Mouse (Mus musculus): ENCODE data around the gene Zfp981.
"Not testable (repeated sequence)": the region's sequence is repeated elsewhere in the genome, so short reads cannot be mapped to it uniquely, and the experiment has no call there.

Zfp981 gene

DNA sequence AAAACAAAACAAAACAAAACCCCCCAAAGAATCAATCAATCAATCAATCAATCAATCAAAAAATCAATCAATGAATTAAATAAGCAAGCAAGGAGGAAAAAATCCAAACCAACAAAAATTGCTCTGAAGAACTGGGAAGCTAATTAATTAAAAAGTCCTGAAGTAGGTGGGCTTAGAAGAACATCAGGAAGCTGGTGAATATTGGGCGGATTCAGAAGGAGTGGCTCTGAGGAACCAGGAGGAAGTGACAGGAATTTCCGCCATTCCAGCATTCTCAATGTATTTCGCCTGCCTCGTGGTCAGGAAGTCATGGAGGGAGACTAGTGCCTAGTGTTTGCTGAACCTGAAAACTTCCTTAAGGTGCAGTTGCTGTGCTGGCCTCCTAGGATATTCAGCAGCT is at the start of gene Zfp981:
Gene Zfp981 (plus strand): TSS at position 301 of the 400 bp plus-strand sequence.
- in situ Hi-C loops (cut with MseI, MboI), result not testable (repeated sequence)

DNA sequence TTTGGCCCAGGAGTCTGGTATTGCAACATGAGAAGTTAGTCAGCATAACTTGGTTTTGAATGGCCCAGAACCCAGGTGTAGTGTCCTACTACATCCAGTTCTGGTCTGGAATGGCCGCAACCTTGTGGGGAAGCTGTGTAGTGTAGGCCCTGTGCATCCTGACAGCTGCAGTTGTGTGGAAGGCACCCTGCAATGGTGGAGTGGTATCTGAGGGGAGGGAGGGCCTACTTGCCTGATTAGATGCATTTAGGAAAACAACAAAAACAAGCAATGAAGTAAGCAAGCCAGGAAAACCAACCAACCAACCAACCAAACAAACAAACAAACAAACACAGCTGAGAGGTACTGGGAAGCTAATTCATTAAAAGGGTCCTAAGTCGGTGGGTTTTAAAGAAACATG is 49.3 kb upstream of the Zfp981 start:
- in situ Hi-C loops (cut with MseI, MboI), result not testable (repeated sequence)

DNA sequence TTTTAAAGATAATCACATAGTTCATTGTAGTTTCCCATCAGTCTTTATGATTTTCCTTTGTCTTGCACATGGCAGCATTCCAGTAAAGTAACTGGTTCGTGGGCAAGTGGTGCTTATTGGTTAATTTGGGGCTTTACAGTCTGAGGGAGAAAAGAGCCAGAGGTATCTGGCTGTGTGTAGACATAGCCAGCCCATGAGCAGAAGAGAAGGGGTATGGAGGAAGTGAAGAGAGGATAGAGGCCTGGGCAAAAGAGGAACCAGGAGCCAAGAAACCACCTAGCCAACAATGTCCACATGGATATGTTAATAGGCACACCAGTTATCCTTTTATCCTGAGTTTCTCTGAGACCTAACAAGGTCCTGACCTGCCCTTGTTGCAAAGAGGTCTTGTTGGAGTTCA is 47.7 kb upstream of the Zfp981 start:
- in situ Hi-C loops (cut with MseI, MboI), result not testable (repeated sequence)

DNA sequence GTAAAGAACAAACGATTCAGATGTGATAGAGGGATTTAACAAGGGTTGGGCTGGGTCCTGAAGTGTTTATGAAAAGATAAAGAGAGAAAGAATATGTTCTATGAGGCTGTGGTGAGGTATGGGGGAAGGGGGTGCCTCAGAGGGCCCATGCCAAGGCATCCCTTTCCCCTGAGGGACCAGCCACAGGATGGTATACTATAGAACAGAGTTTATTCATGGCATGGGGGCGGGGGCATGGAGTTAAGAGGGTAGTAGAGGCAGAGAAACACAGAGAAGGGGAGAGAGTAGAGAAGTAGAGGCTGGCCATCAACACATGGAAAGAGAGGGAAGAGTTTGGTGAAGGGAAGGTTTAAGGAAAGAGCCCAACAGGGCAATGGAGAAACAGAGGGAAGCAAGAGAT is 46.9 kb upstream of the Zfp981 start:
- in situ Hi-C loops (cut with MseI, MboI), result no loop called here

DNA sequence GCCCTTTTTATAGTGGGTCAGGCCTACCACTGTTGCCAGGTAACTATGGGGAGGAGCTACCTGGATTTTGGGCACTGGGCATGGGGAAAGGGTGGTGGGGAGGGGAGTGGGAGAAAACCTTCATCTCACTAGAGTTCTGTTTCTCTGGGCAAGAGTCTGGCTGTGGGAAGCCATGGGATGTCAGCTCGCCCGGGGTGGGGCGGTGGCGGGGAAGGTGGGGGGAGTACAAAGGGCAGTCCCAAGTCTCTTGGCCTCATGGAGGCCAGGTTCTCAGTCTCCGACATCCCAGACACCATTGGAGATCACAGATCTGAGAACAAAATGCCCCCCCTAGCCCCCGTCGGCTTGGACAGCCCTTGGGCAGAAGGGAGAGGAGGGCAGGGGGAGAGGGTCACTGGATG is 46.5 kb upstream of the Zfp981 start:
- in situ Hi-C loops (cut with MseI, MboI), result no loop called here

DNA sequence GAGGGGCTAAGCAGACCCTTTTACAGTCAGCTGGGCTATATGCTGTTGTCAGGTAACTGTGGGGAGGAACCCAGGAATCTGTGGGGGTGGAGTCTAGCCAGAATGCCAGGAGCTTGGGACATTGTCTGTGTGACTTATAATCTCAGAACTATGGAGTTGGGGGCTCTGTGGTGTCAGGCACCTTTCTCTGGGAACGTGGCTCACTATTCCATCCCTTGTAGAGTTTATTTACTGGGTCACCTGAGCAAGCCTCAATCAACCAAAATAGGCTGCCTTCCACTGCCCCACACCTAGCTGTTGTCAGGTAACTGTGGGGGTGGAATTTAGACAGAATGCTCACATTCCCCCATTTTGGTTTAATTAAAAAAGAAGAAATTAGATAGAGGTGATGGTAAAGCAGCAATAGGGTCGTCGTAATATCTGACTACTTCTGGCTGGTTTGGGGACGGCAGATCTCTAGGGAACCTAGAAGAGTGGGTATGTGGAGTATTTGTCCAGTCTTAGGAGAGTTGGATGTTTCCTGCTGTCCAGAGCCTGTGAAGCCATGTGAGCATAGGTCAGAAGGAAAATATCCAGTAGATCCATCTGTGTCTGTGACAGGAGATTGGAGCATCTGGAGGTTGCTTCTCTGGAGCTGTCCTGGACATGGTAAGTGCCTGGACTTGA is 45.6 kb upstream of the Zfp981 start:
- in situ Hi-C loops (cut with MseI, MboI), result no loop called here

DNA sequence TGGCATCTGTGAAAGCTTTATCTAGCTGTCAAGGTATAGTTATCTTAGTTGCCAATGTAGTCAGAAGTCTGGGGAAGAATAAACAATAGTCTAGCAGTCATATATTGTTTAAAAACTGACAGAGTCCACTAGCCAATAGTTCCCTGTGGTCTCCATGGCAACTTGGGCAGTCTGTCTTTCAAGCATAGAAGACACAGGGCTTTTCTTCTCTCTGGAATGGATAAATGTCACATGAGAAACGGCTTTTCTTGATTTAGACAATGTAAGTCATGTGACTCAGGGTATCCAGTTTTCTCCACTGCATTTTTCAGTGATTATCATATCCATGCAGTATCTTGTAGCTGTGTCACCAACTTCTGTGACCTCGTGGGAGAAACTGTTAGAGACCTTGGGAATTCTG is 44.7 kb upstream of the Zfp981 start:
- in situ Hi-C loops (cut with MseI, MboI), result no loop called here

DNA sequence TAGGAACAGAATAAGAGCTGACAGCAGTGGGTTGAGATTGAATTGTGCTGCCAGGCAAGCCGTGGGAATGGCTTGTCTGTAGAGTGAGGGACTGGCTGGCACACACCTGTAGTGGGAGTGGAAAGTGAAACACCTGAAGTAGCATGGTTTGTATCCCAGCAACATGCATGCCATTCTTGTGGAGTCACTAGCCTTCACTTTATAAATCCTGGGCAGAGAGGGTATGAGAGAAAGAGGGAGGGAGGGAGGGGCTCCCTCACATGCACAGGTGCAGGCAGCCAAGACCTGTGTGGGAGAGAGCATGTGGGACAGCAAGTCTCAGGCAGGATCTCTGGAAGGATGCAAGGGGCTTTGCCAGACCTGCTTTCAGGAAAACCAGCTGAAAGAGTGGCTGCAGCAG is 44.1 kb upstream of the Zfp981 start:
- in situ Hi-C loops (cut with MseI, MboI), result no loop called here

DNA sequence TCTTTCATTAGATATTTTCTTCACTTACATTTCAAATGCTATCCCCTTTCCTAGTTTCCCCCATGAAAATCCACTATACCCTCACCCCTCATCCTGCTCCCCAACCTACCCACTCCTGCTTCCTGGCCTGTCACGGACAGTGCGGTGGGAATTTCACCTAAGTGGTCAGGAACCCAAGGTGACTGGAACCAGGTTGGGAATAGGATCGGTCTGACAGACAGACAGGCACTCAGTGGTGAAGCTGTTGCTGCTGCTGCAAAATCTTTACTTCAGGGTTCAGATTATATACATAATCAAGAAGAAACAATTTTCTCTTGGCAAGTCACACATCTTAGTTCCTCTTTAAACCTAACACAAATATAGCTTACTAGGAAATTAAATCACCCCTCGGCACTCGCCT is 42.0 kb upstream of the Zfp981 start:
- in situ Hi-C loops (cut with MseI, MboI), result not testable (repeated sequence)

DNA sequence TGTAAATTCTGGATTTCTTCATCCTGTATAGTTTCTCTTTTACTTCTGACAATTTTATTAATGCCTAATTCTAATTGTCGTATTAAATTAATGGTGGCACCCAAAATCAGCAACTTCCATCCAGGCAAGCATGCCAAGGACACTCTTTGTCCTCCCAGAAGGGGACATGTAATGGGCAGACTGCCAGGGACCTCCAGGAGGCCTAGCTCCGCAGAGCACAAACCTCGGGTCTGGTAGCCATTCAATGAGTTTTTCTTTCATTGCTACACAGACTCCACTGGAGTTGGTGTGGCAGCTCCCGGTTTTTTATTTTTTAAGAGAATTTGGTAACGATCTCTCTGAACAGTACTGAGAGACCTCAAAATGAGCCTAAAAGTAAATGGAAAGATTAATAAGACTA is 41.1 kb upstream of the Zfp981 start:
- in situ Hi-C loops (cut with MseI, MboI), result not testable (repeated sequence)

DNA sequence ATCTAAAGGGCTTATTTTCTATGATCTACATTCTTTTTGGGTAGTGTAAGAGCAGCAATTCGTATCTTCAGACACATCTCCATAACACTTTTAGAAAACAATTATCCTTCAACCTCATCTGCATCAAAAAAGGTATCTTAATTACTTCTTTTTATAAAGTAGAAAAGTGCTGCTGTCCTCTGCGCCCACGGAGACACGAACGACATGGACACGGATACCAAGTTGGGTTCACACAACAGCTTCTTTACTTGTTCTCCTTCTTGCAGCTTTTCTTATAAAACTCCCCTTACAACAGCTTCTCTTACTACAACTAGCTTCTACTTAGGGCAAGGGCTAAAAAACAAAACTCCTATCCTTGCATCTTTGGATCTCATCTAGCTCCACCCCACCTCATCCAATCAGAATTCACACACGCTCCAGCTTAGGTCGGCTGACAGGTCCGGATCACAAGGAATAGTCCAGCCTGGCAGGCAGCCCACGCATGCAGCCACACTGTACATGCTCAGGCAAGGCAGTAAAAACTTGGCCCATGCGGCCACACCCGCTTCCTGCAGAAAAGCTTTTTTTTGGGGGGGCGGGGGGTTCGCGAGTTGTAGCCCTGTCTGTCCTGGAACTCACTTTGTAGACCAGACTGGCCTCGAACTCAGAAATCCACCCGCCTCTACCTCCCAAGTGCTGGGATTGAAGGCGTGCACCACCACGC is 38.0 kb upstream of the Zfp981 start:
- in situ Hi-C loops (cut with MseI, MboI), result not testable (repeated sequence)

DNA sequence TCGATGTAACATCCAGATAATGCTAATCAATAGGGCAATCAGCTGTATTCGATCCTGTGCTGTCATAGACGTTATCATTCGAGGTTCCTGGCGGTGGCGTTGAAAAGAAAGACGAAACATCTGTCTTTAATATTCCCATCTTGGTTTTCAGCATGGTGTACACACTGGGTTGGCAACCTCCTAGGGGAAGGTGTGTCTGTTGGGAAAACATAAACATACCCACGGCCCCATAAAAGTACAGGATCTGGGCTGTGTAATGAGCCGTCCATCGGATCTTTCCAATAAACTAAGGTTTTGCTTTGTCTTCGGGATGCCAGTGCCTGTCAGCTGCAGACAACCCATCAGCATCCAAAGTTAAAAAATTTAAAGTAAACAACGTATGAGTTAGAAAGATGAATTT is 31.8 kb upstream of the Zfp981 start:
- in situ Hi-C loops (cut with MseI, MboI), result not testable (repeated sequence)

DNA sequence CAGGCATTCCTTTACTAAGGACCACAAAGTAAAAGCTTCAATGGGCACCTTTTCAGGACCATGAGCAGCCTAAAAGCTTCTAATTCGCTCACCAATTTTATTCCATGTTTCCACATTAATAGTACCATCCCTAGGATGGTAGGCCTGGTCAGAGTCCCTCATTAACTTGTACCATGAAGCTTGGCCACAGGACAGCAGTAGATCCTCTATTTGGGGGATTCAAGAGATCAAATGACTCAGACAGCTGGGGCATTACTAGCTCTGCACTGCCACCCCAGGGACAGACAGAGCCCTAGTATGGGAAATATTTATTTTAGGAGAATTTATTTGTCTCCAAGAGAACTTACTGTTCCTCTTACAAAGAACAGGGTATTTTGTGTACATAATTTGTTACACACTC is 27.6 kb upstream of the Zfp981 start:
- in situ Hi-C loops (cut with MseI, MboI), result not testable (repeated sequence)

DNA sequence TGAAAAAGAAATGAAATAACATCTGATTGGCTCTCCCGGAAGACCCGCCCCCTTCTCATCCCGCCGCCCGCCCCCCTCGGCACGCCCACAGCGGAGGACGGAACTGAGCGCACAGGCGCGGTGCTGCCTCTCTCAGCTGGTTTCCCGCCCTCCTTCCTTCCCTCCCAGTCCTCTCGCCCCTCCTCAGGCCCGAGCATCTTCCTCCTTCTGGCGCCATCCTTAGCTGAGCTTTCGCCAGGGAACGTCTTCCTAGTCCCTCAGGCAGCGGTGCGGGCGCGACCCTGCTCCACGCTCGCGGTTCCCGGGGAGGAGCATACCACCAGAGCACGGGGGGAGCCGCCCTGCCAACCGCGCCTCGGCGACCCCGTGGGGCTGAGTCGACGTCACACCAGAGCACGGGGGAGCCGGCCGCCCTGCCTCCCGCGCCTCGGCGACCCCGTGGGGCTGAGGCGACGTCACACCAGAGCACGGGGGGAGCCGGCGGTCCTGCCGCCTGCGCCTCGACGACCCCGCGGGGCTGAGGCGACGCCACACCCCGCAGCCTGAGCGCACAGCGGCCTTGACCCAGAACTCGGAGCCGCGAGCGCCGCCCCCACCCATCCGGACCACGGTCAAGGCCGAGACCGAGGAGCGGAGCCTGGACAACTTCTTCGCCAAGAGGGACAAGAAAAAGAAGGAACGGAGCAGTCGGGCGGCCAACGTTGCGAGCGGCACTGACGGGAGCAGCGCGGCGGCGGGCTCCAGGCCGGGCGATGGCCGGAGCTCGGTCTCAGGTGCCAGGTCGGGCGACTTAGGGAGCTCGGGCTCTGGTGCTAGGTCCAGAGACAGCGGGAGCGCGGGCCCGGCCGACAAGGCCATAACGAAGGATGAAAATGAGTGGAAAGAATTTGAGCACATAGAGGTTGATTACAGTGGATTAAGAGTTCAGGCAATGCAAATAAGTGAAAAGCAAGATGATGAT is 26.8 kb upstream of the Zfp981 start:
- in situ Hi-C loops (cut with MseI, MboI), result not testable (repeated sequence)

DNA sequence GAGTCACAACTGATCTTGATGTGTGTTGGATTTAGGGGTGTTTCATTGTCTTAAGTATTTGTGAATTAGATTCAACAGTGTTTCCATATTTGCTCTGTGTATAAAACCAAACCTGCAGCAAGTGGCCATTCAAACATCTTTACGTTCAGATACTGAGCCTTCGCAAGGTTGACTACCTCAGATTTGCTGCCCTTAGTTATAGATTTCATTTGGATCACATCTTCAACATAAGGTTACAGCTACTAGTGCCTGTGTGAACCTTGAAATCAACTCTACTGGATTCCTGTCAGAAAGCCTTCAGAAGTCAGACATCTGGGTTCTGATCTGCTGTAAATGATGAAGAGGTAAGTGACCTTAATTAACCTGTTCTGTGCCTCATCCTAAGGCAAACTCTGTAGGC is 25.6 kb upstream of the Zfp981 start:
- in situ Hi-C loops (cut with MseI, MboI), result not testable (repeated sequence)

DNA sequence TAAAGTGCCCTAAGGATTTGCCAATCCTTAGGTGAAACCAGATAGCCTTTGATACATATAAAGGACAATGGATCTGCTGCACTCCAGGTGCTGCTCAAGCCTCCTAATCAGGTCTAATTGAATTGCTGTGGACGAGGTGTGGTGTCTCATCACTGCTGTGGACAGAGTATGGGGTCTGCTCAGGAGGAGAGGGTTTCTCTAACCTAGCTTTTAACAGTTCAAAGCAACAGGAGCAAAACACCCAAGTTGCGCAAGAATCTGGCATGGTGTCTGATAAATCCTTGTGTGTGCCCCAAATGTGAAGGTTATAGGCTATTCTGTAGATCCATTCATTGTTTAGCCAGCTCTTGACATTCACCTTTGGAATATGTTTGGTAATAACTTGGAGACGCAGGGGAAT is 24.9 kb upstream of the Zfp981 start:
- in situ Hi-C loops (cut with MseI, MboI), result not testable (repeated sequence)

DNA sequence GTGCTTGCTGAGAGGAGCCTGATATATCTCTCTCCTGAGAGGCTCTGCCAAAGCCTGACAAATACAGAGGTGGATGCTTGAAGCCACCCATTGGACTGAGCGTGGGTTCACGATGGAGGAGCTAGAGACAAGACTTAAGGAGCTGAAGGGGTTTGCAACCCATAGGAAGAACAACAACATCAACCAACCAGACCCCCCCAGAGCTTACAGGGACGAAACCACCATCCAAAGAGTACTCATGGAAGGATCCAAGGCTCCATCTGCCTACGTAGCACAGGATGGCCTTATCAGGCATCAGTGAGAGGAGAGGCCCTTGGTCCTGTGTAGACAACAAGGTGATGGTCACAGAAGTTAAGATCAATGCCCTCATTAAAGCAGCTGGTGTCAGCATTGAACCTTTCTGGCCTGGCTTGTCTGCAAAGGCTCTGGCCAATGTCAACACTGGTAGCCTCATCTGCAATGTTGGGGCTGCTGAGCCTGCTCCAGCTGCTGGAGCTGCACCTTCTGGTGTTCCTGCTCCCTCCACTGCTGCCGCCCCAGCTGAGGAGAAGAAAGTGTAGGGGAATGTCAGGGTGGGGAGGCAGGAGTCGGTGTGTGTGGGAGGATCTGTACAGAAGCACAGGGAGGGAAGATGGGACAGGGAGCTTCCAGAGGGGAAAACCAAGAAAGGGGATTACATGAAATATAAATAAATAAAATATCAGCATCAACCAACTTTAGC is 21.3 kb upstream of the Zfp981 start:
- in situ Hi-C loops (cut with MseI, MboI), result not testable (repeated sequence)

DNA sequence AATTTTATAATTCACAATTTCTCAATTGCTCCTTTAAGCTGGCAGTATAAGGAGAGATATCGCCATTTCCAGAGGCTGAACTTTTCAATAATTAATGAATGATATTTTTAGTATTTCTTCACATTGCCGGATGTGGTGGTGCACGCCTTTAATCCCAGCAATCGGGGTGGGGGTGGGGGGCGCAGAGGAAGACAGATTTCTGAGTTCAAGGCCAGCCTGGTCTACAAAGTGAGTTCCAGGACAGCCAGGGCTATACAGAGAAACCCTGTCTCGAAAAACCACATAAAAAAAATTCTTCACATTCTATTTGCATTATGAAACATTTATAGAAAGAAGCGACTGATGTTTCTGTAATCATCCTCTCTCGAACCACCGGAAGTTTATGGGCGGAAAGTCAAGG is 19.3 kb upstream of the Zfp981 start:
- in situ Hi-C loops (cut with MseI, MboI), result not testable (repeated sequence)

DNA sequence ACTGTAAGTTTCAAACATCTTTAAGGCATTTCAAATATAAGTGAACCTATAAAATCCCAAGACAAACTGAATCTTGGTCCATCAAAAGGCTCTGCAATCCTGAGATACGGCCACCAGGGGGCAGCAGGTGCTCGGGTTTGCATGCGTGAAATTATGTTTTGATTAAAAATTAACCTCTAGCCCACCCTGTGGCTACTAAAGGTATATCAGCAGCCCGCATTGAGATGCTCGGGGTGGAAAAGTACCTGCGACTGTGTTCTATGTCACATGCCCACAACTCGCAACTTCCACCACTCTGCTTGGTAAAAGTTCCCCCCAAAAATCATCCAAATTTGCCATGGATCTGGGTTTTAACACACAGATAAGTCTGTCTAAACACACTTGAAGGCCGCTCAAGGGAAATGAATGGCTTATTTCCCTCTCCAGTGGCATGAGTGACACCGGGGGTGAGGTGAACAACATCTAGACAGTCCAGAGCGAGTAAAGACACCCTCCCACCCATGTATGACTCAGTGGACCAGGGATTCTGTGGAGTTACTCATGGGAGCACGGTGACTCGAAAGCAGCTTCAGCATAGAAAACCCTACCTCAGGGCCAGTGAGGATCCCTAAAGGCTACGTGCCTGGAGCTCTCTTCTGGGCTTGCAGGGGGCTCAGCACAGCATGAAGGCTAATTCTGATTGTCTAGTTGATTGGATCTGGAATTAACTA is 18.1 kb upstream of the Zfp981 start:
- in situ Hi-C loops (cut with MseI, MboI), result not testable (repeated sequence)

DNA sequence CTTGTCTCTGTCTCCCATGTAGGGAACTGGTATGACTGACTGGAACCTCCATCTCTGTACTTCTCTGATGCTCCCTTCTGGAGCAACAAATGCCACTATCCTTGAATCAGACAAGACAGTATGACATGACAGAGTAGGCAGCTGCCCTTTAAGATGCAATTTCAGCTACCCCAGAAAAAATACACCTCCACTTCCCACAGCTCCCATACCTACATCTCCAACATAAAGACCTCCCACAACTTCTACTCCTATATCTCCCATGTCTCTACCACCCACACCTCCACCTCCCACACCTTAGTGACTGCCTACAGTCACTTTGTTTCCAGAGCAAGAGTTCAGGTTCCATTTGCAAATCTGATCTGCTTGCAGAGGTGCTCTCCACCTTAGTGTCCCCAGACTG is 17.2 kb upstream of the Zfp981 start:
- in situ Hi-C loops (cut with MseI, MboI), result not testable (repeated sequence)

Data from mouse trophoblast stem cell (cell line).